Mouse (Mus musculus): ENCODE results near the gene Eddm3b.

DNA sequence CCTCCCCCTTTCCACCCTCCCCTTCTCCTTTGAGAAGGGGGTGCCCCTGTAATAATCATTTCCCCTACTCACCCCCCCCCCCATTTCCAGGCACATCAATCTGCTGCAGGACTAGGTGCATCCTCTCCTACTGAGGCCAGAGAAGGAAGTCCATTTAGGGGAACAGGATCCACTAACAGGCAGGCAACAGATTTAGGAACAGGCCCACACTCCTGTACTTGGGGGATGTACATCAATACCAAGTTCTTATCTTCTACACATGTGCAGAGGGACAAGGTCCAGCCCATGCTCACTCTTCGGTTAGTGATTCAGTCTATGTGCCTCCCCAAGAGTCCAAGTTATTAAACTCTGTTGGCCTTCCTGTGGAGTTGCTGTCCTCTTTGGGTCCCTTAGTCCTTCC is 42.8 kb downstream of the Eddm3b start:
- no peak for TF ChIP-seq CTCF (IDR thresholded peaks at IDR 0.05; ENCODE audit: low read depth)
- TF ChIP-seq EP300 (optimal IDR thresholded peaks at IDR 0.05): no peak
